Mouse (Mus musculus) neural tube, embryonic 12.5 days (tissue): ENCODE measurements around the gene Mdc1. TPM values are rescaled to one million over a fixed set of nuclear protein-coding genes. Genes with fewer than 3 reads are reported as not detected.

Experiments
- ATAC-seq: fragments of 200-750 bp; cut with Nextera tagmentation; 2 replicates; pipeline ENCODE4 v1.8.0; 2017; ENCODE audit warnings: low read depth, mild to moderate bottlenecking, moderate TSS enrichment, moderate library complexity; ENCODE audit not compliant: low FRiP score
- H3K27ac ChIP-seq: fragments of 300-500 bp; sonication (generic); 2 replicates; pipeline ENCODE4 v1.5.1; 2016
- H3K27me3 ChIP-seq: fragments of 300-500 bp; sonication (generic); replicated peaks from 2 replicates; pipeline ENCODE4 v1.6.1; 2016; ENCODE audit warnings: mild to moderate bottlenecking
- H3K36me3 ChIP-seq: fragments of 300-500 bp; sonication (generic); 2 replicates; pipeline ENCODE4 v1.6.1; 2016; ENCODE audit warnings: mild to moderate bottlenecking
- H3K4me1 ChIP-seq: fragments of 300-500 bp; sonication (generic); 2 replicates; pipeline ENCODE4 v1.6.1; 2016
- H3K4me2 ChIP-seq: fragments of 300-500 bp; sonication (generic); replicated peaks from 2 replicates; pipeline ENCODE4 v1.6.1; 2016; ENCODE audit warnings: mild to moderate bottlenecking
- H3K4me3 ChIP-seq: fragments of 300-500 bp; sonication (generic); 2 replicates; pipeline ENCODE4 v1.5.1; 2016
- H3K9ac ChIP-seq: fragments of 300-500 bp; sonication (generic); 2 replicates; pipeline ENCODE4 v1.6.1; 2016; ENCODE audit warnings: mild to moderate bottlenecking
- H3K9me3 ChIP-seq: fragments of 300-500 bp; sonication (generic); 2 replicates; pipeline ENCODE4 v1.6.1; 2016; ENCODE audit warnings: mild to moderate bottlenecking
- WGBS: fragments of 180-500 bp; shearing (Covaris S2); methylation state at CpG from one replicate; pipeline ENCODE4 v1.1.7; 2016; 5-methylcytosine and 5-hydroxymethylcytosine counted together
- polyA plus RNA-seq: library from polyadenylated mRNA; unstranded; fragments of >200 nt; fragmentation: Nextera tagmentation; extraction: Ambion mirVana; gene quantifications from 2 replicates; pipeline ENCODE4 v1.2.1, GENCODE M21; 2016

Gene Mdc1
- polyA plus RNA-seq, 1 experiment from 2014 or later: 14.7 TPM

- Histone ChIP-seq H3K4me3 (no peak overlapping the region), H3K9me3 (no peaks in the 10 kb centered on the region), H3K36me3 (no peaks in the 10 kb centered on the region), H3K27me3 (no peaks in the 10 kb centered on the region), H3K4me1 (0 out of 2 replicates have a peak, but pooled peaks cover 9% of the 10 kb centered on the region), H3K27ac (no peak overlapping the region), H3K9ac (no peak overlapping the region), H3K4me2 (no peak overlapping the region)
- ATAC-seq: no peak
- WGBS: 80% methylated on average over 6 of the region's 6 CpGs
These were observed 28.6 kb upstream of the Mdc1 start for GRCm38 (mm10) chr17:35812736-35813135.

GRCm38 (mm10) chr17:35813245-35813647 is 28.1 kb upstream of the Mdc1 start:
- Histone ChIP-seq H3K4me1 (0 out of 2 replicates have a peak, but pooled peaks cover 9% of the 10 kb centered on the region), H3K4me3 (no peak overlapping the region), H3K9ac (no peak overlapping the region), H3K4me2 (no peak overlapping the region), H3K36me3 (no peaks in the 10 kb centered on the region), H3K9me3 (no peaks in the 10 kb centered on the region), H3K27ac (no peak overlapping the region), H3K27me3 (no peaks in the 10 kb centered on the region)
- 74% methylated on average over 7 of the region's 7 CpGs for WGBS
- ATAC-seq: no peak

DNA sequence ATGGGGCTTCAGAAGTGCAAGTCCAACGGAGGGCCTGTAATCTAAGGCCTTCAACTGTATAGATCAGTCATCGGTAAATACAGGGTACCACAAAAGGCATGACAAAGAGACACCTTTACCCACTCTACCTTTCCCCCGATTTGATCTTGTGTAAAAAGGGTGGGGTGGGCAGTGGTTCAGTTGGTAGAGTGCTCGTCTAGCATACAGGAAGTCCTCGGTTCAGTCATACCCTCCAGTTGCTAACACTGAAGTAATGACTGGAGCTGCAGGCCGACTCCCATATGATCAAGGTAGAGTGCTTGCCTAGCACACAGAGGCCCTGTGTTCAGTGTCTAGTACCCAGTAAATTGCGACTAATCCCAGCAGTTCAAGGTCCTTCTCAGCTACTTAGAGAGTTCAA is 27.7 kb upstream of the Mdc1 start:
- no peak for ATAC-seq
- H3K4me2 ChIP-seq: no peak overlapping the region
- 88% methylated on average over 7 of the region's 7 CpGs for WGBS

DNA sequence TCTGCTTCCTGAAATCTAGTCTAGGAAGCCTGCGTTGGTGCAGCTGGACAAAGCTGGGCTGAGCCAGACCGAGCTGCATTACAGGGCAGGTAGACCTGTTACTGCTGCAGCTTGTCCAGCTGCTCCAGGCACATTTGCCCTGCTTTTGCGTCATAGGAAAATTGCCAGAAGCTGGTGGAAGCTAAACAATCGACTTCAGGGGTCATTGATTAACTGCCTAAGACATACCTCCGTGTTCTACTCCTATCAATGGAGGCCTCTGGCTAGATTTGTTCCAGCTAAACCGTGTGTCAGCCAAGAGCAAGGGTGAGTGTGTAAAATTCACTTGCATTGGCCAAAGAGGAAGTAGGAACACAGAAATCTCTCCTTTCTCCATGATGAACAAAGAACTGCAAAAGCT is 26.6 kb upstream of the Mdc1 start:
- Histone ChIP-seq H3K4me3 (no peak overlapping the region), H3K36me3 (no peaks in the 10 kb centered on the region), H3K27me3 (peaks cover 6% of the 10 kb centered on the region; the same call in 1 of the 2 replicates), H3K4me2 (no peak overlapping the region), H3K27ac (no peak overlapping the region), H3K9me3 (no peaks in the 10 kb centered on the region), H3K4me1 (0 out of 2 replicates have a peak, but pooled peaks cover 9% of the 10 kb centered on the region), H3K9ac (no peak overlapping the region)
- WGBS: 58% methylated on average over 6 of the region's 6 CpGs
- ATAC-seq: no peak

More for the DNA sequence above, 27.7 kb upstream of the Mdc1 start:
- no peak overlapping the region for H3K27ac ChIP-seq
- no peak overlapping the region for H3K4me3 ChIP-seq
- 0 out of 2 replicates have a peak, but pooled peaks cover 9% of the 10 kb centered on the region for H3K4me1 ChIP-seq
- no peaks in the 10 kb centered on the region for H3K36me3 ChIP-seq
- H3K9me3 ChIP-seq: no peaks in the 10 kb centered on the region
- H3K9ac ChIP-seq: no peak overlapping the region
- H3K27me3 ChIP-seq: no peaks in the 10 kb centered on the region

GRCm38 (mm10) chr17:35815836-35816235 is 25.5 kb upstream of the Mdc1 start:
- Histone ChIP-seq H3K27me3 (peaks cover 13% of the 10 kb centered on the region), H3K4me1 (0 out of 2 replicates have a peak, but pooled peaks cover 9% of the 10 kb centered on the region), H3K4me3 (no peak overlapping the region), H3K27ac (no peak overlapping the region), H3K9me3 (no peaks in the 10 kb centered on the region), H3K9ac (no peak overlapping the region), H3K36me3 (no peaks in the 10 kb centered on the region), H3K4me2 (no peak overlapping the region)
- WGBS: 58% methylated on average over 7 of the region's 7 CpGs
- ATAC-seq: no peak

DNA sequence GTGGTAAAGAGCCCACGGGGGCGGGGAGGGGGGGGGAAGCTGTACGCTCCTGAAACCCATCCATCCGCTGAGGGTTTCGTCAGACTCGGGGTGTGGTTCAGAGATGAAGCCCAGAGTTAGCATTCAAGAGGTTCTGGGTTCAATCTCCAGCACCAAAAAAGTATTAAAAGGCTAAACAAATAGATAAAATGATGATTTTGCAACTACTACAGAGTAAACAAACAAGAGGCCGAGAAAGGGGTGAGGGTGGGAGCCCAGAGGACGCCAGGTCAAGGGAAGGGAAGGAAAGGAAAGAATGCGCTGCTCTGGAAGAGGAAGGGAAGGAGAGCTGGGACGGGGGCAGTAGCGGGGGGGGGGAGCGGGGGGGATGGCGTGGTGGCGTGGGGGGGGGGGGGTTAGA is 24.6 kb upstream of the Mdc1 start:
- Histone ChIP-seq H3K9me3 (no peaks in the 10 kb centered on the region), H3K9ac (no peak overlapping the region), H3K27me3 (peaks cover 18% of the 10 kb centered on the region), H3K4me1 (peaks cover 15% of the 10 kb centered on the region), H3K4me3 (no peak overlapping the region), H3K36me3 (no peaks in the 10 kb centered on the region), H3K27ac (no peak overlapping the region), H3K4me2 (no peak overlapping the region)
- 49% methylated on average over 8 of the region's 14 CpGs for WGBS
- ATAC-seq: no peak

DNA sequence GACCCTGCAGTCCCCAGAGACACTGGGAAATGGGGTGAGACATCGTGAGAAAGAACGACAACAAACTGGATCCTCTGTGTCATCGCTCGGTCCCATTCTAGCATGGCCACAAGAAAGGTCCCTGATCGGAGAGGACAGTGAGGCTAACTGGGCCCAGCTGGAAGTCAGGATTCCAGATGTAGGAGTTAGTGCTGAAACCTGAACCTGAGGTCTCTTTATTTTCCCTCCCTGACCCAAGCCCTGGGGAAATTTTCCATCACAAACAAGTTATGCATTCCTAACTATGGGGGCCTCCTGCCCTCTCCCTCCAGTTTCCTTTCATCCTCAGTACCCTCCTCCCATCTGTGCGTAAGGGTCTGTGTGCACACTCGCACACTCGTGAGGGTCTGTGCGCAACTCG is 24.1 kb upstream of the Mdc1 start:
- WGBS: 56% methylated on average over 10 of the region's 10 CpGs
- H3K4me2 ChIP-seq: no peak overlapping the region
- H3K9me3 ChIP-seq: no peaks in the 10 kb centered on the region
- no peak for ATAC-seq
- no peak overlapping the region for H3K27ac ChIP-seq
- peaks cover 18% of the 10 kb centered on the region for H3K27me3 ChIP-seq
- no peak overlapping the region for H3K4me3 ChIP-seq
- H3K4me1 ChIP-seq: peaks cover 21% of the 10 kb centered on the region
- no peaks in the 10 kb centered on the region for H3K36me3 ChIP-seq
- no peak overlapping the region for H3K9ac ChIP-seq

DNA sequence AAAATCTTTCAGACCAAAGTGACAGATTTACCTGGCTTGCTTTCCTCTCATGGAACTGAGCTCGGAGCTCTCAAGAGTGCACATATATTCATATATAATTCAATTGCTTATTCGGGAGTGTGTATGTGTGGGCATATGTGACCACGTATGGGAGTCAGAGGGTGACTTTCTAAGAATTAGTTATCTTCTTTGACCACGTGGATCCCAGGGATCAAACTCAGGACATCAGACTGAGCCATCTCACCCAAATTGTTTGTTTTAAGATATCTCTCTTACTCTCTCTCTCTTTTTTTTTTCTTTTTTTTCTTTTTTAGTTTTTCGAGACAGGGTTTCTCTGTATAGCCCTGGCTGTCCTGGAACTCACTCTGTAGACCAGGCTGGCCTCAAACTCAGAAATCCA is 21.2 kb upstream of the Mdc1 start:
- H3K27ac ChIP-seq: no peak overlapping the region
- no peak overlapping the region for H3K4me3 ChIP-seq
- peaks cover 18% of the 10 kb centered on the region for H3K27me3 ChIP-seq
- no peak overlapping the region for H3K9ac ChIP-seq
- H3K4me1 ChIP-seq: peaks cover 35% of the 10 kb centered on the region
- no peaks in the 10 kb centered on the region for H3K9me3 ChIP-seq
- H3K4me2 ChIP-seq: no peak overlapping the region
- WGBS: 87% methylated on average over 5 of the region's 5 CpGs
- no peak for ATAC-seq
- no peaks in the 10 kb centered on the region for H3K36me3 ChIP-seq

DNA sequence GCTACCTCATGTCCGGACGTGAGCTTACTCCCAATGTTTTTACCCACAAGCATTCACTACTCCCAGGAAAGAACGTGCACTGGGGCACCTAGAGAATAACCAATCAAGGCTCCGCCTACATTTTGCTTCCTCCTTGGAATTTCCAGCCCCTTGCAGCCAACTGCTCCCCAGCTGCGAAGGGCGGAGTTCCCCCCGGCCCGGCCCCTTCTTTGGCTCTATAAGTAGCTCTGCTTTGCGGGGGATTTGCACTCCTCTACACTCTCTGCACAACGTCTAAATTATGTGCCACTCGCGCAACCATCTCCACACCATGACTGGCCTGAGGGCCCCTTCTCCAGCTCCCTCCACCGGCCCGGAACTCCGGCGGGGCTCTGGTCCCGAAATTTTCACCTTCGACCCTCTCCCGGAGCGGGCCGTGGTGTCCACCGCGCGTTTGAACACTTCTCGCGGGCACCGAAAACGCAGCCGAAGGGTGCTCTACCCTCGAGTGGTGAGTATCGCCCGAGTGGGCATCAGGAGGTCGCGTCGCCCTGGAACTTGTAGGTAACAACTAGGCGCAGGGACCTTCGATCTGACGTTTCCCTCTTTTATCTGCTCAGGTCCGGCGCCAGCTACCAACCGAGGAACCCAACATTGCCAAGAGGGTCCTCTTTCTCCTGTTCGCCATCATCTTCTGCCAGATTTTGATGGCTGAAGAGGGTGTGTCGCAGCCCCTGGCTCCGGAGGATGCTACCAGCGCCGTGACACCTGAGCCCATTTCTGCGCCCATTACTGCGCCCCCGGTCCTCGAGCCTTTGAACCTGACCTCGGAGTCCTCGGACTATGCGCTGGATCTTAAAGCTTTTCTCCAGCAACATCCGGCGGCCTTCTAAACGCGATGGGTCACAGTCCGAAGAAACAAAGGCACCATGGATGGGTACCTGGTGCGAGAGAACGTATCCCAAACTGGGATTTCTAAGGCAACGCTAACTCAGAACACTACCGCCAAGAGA is 19.6 kb upstream of the Mdc1 start, which contains the start of gene Ier3:
Ier3 (plus strand) TSS at position 246 of the 992 bp plus-strand sequence.
- H3K27me3 ChIP-seq: peaks cover 18% of the 10 kb centered on the region
- H3K4me1 ChIP-seq: peaks cover 30% of the 10 kb centered on the region
- peak within 1 kb of the TSS; percentile 70 for H3K9ac ChIP-seq
- H3K9me3 ChIP-seq: no peaks in the 10 kb centered on the region
- ATAC-seq: peak; percentile 17; the same call in 1 of the 2 replicates
- H3K27ac ChIP-seq: no peak within 1 kb of the TSS
- H3K4me2 ChIP-seq: peak within 1 kb of the TSS; percentile 85
- peak within 1 kb of the TSS; percentile 72 for H3K4me3 ChIP-seq
- peaks cover 13% of the 10 kb centered on the region for H3K36me3 ChIP-seq
- WGBS: under 1% methylated on average over 62 of the region's 62 CpGs

- H3K27ac ChIP-seq: no peak overlapping the region
- 2% methylated on average over 11 of the region's 11 CpGs for WGBS
- peak; percentile 29; the same call in 1 of the 2 replicates for ATAC-seq
- H3K9ac ChIP-seq: peak overlapping the region; percentile 70
- no peaks in the 10 kb centered on the region for H3K9me3 ChIP-seq
- H3K4me3 ChIP-seq: peak overlapping the region; percentile 72
- H3K36me3 ChIP-seq: peaks cover 21% of the 10 kb centered on the region
- peaks cover 18% of the 10 kb centered on the region for H3K27me3 ChIP-seq
- peaks cover 26% of the 10 kb centered on the region for H3K4me1 ChIP-seq
- peak overlapping the region; percentile 85 for H3K4me2 ChIP-seq
These were observed 18.8 kb upstream of the Mdc1 start for GRCm38 (mm10) chr17:35822564-35822963.

DNA sequence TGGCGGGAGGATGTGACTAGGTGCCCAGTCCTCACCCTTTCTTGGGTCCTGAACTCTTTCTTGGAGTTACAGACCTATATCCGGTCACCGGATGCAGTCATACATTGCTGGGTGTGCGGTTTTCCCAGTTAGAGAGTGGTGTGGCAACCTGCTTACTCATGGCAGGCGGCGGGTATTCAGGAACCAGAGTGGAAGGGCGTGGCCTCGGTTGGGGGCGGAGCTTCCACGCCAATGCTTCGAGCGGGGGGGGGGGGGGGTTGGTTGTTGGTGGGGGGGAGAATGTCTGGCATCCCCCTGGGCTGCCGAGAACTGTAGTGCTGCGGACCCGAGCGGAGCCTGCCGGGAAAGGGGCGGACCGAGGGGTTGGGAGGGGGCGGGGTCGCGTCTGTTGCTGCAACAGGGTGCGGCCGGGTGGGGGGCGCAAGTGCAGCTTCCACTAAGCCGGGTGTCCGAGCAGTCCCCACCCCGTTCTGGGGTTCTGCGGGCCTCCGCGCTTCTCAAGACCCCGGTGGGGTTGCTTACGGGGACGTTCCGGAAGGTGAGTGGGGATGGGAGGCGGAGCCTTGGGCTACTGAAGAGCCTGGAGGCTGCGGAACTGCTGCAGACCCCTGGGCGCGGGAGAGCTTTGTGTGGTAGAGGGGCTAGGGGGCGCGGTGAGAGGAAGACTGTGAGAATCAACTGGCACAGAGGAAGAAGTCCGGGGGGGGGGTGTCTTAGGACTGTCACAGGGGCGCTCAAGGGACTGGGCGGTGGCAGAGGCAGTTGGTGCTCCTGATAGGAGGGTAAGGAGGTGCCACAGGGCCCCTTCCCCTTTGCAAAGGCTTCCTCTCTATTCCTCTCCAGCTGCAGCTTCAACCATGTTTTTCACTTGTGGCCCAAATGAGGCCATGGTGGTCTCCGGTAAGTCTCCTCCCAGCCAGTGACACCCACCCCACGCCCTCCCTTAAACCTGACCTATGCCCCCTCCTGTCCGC is 18.1 kb upstream of the Mdc1 start, which contains the start of gene Flot1:
Flot1 (plus strand) TSS at position 267 of the 974 bp plus-strand sequence.
- H3K4me3 ChIP-seq: peak within 1 kb of the TSS; percentile 72
- peaks cover 28% of the 10 kb centered on the region for H3K36me3 ChIP-seq
- peak; percentile 86 for ATAC-seq
- H3K4me2 ChIP-seq: peak within 1 kb of the TSS; percentile 85
- peak within 1 kb of the TSS; percentile 70 for H3K9ac ChIP-seq
- H3K27ac ChIP-seq: peak within 1 kb of the TSS; percentile 46; the same call in 1 of the 2 replicates
- peaks cover 18% of the 10 kb centered on the region for H3K27me3 ChIP-seq
- H3K4me1 ChIP-seq: peaks cover 26% of the 10 kb centered on the region
- WGBS: 1% methylated on average over 46 of the region's 47 CpGs
- no peaks in the 10 kb centered on the region for H3K9me3 ChIP-seq
